Mouse (Mus musculus) mouse embryonic stem cell (cell line): Measurements from ENCODE around the gene Cstf3.
"Not testable (repeated sequence)": the region's sequence is repeated elsewhere in the genome, so short reads cannot be mapped to it uniquely, and the experiment has no call there.

Experiments
- in situ Hi-C, 2 experiments: fragments of 300-500 bp; cut with MboI; formaldehyde crosslinking; loops; 1 replicate in 1 of 2; 3 replicates in 1 of 2; pipeline ENCODE4 v1.14.3; 2019 to 2020; ENCODE audit warnings: low sequenced_read_pairs in 2 of 2, low pct_unique_long_range_greater_than_20kb in 1 of 2, mixed read lengths in 1 of 2; ENCODE audit not compliant: unreplicated experiment in 1 of 2

Cstf3 gene

GRCm38 (mm10) chr2:104590068-104590828 is at the start of gene Cstf3:
Gene Cstf3 (plus strand): TSS chr2:104590523.
- in situ Hi-C loops = no loop called here

DNA sequence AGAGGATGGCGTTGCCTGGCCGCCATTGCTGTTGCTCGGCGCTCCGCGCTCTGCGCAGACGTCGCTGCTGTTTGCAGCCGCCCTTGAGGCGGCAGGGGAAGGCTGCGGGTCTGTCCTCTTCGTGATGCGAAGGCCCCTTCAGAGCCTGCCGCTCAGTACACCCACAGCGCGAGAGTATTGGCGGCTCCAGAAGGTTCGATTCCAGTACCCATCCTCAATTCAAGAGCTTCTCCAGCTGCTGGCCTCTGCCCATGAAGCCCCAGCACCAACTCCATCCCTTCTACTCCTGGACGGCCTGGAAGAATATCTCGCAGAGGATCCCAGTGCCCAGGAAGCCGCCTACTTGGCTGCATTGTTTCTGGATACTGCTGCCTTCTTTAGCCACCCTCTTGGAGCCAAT is 33.6 kb upstream of the Cstf3 start:
- in situ Hi-C loops = not testable (repeated sequence)

- in situ Hi-C loops = no loop called here
These were observed 32.6 kb upstream of the Cstf3 start for GRCm38 (mm10) chr2:104557722-104558121.

GRCm38 (mm10) chr2:104558326-104558725 is 32.0 kb upstream of the Cstf3 start:
- in situ Hi-C loops = no loop called here

DNA sequence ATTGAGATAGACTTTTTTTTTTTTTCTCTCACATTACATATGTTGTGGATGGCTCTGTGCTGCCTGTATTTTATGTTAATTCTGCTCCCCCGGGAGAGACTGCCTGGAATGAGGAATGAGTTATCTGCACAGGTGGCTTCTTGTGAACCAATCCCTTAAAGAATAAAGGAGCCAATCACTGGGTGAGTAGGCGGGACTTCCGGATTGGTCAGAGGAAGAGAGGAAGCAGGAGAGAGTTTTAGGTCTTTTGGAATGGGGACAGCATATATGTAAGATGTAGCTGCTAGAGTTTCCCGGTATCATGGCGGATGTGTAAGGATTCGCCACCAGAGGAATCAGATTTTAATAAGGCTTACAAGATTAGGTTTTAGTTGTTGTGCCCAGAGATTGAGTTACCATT is 31.4 kb upstream of the Cstf3 start:
- in situ Hi-C loops = no loop called here

DNA sequence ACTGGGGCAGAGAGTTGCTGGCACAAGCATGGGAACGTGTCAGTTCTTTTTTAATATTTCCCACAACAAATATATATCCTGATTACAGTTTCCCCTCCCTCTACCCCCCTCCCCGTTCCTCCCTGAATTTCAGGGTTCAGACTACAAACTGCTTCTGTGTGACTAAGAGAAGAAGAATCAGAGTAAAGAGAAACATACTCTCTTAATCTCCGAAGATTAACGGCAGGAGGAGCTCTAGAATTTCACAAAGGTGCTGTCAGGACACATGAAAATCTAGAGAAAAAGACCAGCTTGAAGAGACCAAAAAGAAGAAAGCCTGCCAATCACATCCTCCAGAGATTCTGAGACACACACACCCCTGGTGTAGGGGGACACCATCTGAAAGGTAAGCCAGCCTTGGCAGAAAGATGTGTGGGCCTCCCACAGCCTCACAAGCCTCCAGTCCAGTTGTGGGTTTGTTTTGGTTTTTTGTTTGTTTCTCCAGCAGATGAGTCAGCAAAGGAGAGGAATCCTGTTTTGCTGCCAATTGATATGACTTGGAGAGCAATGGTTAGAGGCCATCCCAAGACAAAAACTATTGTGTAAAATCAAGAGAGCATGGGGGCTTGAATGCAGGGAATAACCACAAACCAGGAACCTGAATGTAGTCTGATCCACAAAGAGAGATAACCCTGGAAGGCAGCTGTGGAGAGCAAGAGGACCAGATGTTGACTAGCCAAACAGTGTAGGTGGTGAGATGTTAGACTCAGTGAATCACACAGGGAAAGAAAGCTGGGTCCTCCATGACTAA is 30.5 kb upstream of the Cstf3 start:
- in situ Hi-C loops = no loop called here

DNA sequence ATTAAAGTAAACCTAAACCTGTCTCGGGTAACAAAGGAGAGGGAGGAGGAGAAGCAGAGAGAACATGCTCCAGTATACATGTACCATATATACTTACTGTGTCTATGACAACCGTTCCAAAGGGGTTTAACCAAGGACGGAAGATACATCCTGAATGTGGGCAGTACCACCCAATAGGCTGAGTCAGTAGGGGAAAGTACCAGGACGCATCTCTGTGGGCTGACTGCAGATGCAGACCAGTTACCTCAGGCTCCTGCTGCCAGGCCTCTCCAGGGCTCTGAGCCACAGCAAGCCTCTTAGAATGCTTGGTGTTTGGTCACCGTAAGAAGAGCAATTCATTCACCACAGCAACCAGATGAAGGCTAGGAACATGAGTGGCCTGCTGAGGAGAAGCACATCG is 28.9 kb upstream of the Cstf3 start:
- in situ Hi-C loops = no loop called here

GRCm38 (mm10) chr2:104561986-104562532 is 28.3 kb upstream of the Cstf3 start:
- in situ Hi-C loops = no loop called here

DNA sequence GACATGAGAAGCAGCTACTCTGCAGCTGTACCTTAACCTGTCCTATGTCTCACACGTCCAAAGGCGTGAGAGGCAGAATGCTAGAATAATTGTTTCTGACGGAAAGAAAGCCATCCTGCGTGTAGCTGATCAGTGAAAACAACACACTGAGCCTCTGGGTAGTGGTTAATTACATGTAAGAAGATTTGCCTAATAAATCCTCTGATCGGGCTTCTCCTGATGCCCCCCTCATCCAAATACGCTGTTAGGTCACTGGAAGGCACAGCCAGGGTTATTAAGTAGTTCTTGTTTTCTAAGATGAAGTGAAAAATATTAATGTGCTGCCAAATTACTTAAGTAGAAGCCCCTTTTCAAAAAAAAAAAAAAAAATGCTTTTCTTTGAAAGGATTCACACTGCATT is 18.3 kb upstream of the Cstf3 start:
- in situ Hi-C loops = no loop called here

DNA sequence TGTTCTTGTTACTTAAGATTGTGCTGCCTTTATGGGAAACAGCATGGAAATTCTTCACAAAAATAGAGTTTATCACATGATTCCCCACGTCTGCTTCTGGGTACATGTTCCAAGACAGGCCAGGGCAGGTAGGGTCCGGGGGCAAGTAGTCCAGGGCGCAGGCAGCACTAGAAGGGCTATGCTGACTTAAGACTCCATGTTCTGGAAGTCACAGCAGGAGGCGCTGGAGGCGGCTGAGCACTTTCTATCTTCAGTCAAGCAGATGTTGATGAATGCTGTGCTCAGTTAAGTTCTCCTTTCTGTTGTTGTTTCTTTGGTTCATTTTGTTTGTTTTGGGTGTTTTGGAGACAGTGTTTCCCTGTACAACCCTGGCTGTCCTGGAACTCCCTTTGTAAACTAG is 14.1 kb upstream of the Cstf3 start:
- in situ Hi-C loops = no loop called here

GRCm38 (mm10) chr2:104578021-104578420 is 12.3 kb upstream of the Cstf3 start:
- in situ Hi-C loops = no loop called here

DNA sequence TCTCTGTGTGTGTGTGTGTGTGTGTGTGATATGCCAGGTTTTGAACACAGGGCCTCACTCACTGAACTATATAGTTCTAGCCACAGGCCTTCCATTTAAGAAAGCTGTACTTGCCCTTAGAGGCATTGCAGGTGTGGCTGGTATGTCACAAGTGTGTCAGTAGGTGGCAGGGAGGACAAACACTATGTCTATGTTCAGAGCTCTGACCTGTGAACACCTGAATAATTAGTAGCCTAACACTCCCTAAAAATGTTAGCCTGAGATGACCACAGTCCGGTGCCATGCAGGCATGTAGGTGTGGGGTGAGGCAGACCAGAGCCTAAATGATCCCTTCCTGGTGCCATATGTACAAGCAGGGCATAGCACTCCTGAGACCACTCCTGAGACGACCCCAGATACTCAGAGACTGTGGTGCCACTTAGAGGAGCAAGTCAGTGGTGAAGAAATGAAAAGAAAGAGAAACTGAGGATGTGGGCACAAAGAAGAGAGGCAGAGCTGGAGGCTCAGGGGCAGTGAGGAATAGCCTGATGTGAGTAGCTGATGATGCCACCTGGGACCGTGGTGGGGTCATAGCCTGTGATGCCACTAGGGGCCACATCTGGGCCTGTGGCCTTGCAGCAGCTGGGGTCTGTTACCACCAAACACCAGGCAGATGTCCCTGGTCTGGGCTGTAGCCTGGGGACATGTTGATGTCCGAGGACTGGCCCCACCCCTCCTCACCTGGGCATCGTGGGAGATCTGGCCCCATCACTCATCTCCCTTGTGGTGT is 11.3 kb upstream of the Cstf3 start:
- in situ Hi-C loops = no loop called here

GRCm38 (mm10) chr2:104579784-104580446 is 10.4 kb upstream of the Cstf3 start:
- in situ Hi-C loops = no loop called here

DNA sequence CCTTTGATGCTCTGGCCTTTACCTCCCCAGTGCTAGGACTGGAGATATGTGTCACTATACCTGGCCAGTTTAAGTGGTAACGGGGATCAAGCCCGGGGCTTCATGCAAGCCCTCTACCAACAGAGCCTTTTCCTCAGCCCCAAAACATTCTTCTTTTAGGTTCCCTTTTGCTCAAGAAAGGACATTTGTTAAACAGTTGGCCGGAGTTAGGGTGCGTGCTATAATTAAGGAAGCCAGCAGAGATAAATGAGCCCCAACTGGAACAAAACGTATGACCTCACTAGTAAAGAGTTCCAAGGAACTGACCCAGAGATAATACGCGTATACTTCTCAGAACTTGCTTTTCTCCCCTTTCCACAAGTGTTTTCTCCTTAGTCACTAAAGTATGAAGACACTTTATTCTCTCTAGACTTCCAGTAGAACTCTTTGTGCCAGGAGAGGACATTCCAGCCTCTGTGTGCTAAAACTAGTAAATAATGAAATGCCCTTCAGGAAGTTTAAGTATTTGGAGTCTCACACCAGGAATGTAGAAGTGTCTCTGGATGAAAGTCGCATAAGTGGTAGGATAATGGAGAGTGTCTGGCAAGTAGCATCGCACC is 8.9 kb upstream of the Cstf3 start:
- in situ Hi-C loops = no loop called here

DNA sequence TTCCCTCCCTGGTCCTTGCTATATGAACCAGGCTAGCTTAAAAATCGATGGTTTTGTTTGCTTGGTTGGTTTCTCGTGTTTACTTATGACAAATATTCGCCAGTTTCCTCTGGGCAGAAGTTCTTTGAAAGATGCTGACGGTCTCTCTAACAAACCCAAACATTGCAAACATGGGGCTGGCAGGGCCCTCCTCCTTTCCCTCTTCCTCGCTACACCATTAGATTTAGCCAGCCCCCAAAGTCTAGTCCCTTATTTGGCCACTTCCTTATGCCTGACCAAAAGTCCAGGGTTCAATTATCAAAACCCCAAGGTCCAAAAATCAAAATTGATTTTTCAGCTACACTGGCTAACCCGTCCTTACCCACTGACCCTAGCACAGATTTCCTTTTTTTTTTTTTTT is 7.3 kb upstream of the Cstf3 start:
- in situ Hi-C loops = no loop called here

DNA sequence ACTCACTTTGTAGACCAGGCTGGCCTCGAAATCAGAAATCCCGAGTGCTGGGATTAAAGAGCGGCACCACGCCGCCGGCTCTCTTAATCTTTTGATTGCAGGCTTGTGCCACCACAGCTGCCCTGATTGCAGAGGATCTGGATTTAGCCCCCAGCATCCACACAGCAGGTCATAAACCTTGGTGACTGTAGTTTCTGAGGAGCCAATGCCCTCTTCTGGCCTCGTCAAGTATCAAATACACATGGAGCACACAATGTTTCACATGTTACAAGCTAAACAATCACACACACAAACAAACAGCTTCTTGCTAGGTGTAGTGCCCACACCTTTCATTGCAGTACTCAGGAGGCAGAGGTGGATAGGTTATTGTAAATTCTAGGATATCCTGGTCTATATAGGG is 6.1 kb upstream of the Cstf3 start:
- in situ Hi-C loops = no loop called here

DNA sequence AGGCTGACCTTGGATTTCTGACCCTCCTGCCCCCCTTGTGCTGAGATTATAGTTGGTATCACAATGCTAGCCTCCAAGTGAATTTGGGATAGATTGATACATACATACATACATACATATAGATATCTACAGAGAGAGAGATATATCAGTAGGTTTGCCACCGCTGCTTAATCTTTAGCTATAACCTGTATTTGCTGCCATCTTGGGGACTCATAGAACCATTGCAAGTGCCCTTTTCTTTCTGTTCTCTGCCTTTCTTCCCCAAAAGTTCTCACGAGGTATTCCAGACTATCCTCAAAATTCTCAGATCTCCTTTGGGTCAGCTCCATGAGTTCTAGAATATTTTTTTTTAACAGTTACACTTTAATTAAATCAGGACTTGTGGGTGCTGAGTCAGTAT is 4.7 kb upstream of the Cstf3 start:
- in situ Hi-C loops = no loop called here

DNA sequence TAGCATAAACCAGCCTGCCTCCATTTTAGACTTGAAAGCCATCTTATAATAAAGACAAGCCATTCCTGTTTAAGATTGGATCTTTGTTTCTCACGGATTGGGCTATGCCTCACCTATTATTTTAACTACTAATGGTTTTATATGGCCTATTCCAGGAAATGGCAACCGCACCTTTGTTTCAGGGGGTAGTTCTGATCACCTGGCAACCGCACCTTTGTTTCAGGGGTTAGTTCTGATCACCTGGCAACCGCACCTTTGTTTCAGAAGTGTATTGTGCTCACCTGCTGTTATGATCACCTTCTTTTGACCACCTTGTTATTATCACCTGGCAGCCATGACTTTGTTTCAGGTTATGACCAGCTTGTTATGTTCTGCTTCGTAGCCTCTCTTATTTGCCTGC is 1.8 kb upstream of the Cstf3 start:
- in situ Hi-C loops = no loop called here
